Comparison of ENCODE assay signal across 7 mouse cellular contexts in genomic region chr19:8929224-8930088, GRCm38 (mm10). TPM values are rescaled to one million over a fixed set of nuclear protein-coding genes. Genes with fewer than 3 reads are reported as not detected.
A peak's percentile ranks its signal among the peaks of the same experiment; 100 is the strongest.
DNase-seq lines count a peak whose midpoint lies in the region; ATAC-seq lines count a peak whose summit lies in the region.

TSS of gene Rom1 (minus strand) at chr19:8929356.
TSS of gene Eml3 (plus strand) at chr19:8929552.

- under 1% methylated on average over 44 of the region's 74 CpGs for WGBS in hindbrain, embryonic 11.5 days

- H3K27ac ChIP-seq in hindbrain, embryonic 11.5 days (ENCODE audit: low read depth, low read length): no peak within 1 kb of the TSS; the same call in 1 of the 2 replicates

- H3K9ac ChIP-seq in hindbrain, embryonic 11.5 days (ENCODE audit: low read depth, low read length): peak within 1 kb of the TSS; percentile 64

- no peaks in the 10 kb centered on the region for H3K36me3 ChIP-seq in hindbrain, embryonic 11.5 days (ENCODE audit: control insufficient read depth, insufficient read depth, low read length)

- H3K27me3 ChIP-seq in hindbrain, embryonic 11.5 days (ENCODE audit: control insufficient read depth, insufficient read depth, low read length): no peaks in the 10 kb centered on the region

- ATAC-seq in hindbrain, embryonic 11.5 days (ENCODE audit: low FRiP score): peak; percentile 82
- peak; percentile 68 for ATAC-seq in megakaryocyte progenitor cell, adult 5-6 weeks (replicated peaks; ENCODE audit: poor library complexity)

- H3K9me3 ChIP-seq in hindbrain, embryonic 11.5 days (ENCODE audit: control insufficient read depth, low read length): no peaks in the 10 kb centered on the region

- peak within 1 kb of the TSS; percentile 48 for H3K4me3 ChIP-seq in hindbrain, embryonic 11.5 days (ENCODE audit: low read depth, low read length)

- DNase-seq in T-cell, adult 2 months (ENCODE audit: low spot score): peak; percentile 81
- peak; percentile 81 for DNase-seq in cerebellum, adult 8-10 months
- DNase-seq in forelimb bud, embryonic 11.5 days (ENCODE audit: low read depth, low spot score): peak; percentile 67
- peak; percentile 76 for DNase-seq in hindbrain, embryonic 11.5 days (ENCODE audit: low spot score)
- peak; percentile 49 to 62 for DNase-seq in left cerebral cortex, adult 8-10 months (ENCODE audit: low spot score in 2 of 2)
- peak; percentile 56 for DNase-seq in right cerebral cortex, postnatal 25 days

- H3K4me2 ChIP-seq in hindbrain, embryonic 11.5 days (replicated peaks; ENCODE audit: low read depth, low read length): peak within 1 kb of the TSS; percentile 70

- H3K4me1 ChIP-seq in hindbrain, embryonic 11.5 days (replicated peaks; ENCODE audit: control insufficient read depth, insufficient read depth, low read length): no peaks in the 10 kb centered on the region

RNA-seq across cellular contexts. Expression of gene Rom1, which starts in this region (rescaled TPM):
- 1.0 and 1.1 TPM in 2 replicates for polyA plus RNA-seq in hindbrain, embryonic 11.5 days (2014; fragmentation: Nextera tagmentation; extraction: Ambion mirVana)
- total RNA-seq in left cerebral cortex, adult 8-10 months (2022): 10 to 100 TPM in 1 of 4 experiments, 1 to 10 TPM in 3; 7.9 to 10.1 (median 8.9) TPM
- 0.59 and 1.5 TPM in 2 replicates for total RNA-seq in megakaryocyte progenitor cell, adult 5-6 weeks (2015)
- 0.54 and 0.88 TPM in 2 replicates for total RNA-seq in megakaryocyte progenitor cell, adult 5-6 weeks (2017)

RNA-seq across cellular contexts. Expression of gene Eml3, which starts in this region (rescaled TPM):
- 6.5 and 7.8 TPM in 2 replicates for polyA plus RNA-seq in hindbrain, embryonic 11.5 days (2014; fragmentation: Nextera tagmentation; extraction: Ambion mirVana)
- 10 to 100 TPM; 12.6 to 15.3 (median 13.8) TPM for total RNA-seq in left cerebral cortex, adult 8-10 months (2022)
- total RNA-seq in megakaryocyte progenitor cell, adult 5-6 weeks (2015): 12.0 and 14.9 TPM in 2 replicates
- 20.1 and 36.0 TPM in 2 replicates for total RNA-seq in megakaryocyte progenitor cell, adult 5-6 weeks (2017)
